Mouse (Mus musculus) C2C12 (cell line): Measurements from ENCODE around the gene Ndufaf3.

Source experiments
- CTCF ChIP-seq: IDR thresholded peaks from one replicate; pipeline ENCODE4 v1.5.1; 2011; ENCODE audit not compliant: control insufficient read depth, insufficient read depth, insufficient read length
- FOSL1 ChIP-seq: IDR thresholded peaks from one replicate; pipeline ENCODE4 v1.8.0; 2011; ENCODE audit warnings: mild to moderate bottlenecking, low read length; ENCODE audit not compliant: poor library complexity, insufficient read depth, severe bottlenecking
- MAX ChIP-seq: IDR thresholded peaks from one replicate; pipeline ENCODE4 v1.6.1; 2011; ENCODE audit warnings: mild to moderate bottlenecking, control low read depth

- TF ChIP-seq FOSL1 (no peak), CTCF (no peak), MAX (no peak)
These were observed 22.0 kb upstream of the Ndufaf3 start for GRCm38 (mm10) chr9:108589229-108589628.
